Mouse (Mus musculus) liver, embryonic 14.5 days (tissue): Measurements from ENCODE around the gene Neu3.

ENCODE experiments used
- CTCF ChIP-seq: IDR thresholded peaks from 2 replicates; pipeline ENCODE4 v1.5.1; 2016; ENCODE audit warnings: antibody characterized with exemption, low read depth, control low read depth
- EP300 ChIP-seq: IDR thresholded peaks from 2 replicates; pipeline ENCODE4 v1.6.1; 2016; ENCODE audit warnings: antibody characterized with exemption, low read depth

DNA sequence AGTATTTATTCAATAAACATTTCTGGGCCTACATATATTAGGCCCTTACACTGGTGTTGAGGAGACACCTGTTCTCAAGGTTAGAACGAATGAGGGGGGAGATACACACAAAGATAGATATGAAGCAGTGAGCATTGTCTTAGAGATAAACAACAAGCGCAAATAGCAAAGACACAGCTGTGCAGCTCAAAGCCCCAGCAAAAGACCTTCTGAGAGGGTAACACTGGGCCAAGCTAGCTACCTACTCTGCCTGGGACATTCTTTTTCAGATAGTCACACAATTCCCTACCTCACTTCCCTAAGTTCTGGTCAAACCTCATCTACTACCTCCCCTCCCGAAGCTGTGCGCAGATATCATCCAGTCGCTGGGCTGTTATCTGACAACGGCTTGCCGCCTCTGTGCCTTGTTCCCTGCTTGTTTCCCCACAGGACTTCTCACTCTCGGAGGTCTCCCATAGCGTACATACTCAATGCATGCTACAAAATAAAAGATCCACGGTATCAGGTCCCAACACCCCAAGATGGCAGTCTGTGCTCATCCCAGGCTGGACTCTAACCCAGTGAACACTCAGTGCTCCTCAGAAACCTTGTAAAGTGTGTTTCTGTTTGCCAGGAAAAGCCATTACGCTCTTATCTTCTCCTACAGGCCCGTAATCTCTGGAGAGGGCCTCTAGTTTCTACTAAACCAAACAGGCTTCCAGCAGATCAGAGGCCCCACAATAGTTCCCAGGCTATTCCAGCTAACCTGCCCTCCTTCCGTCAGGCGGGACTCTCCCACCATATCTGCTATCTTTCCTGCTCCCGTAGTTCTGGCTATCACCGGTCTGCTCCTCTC, 3.4 kb downstream of the Neu3 start:
- TF ChIP-seq EP300 (peak; percentile 77), CTCF (no peak)
